Mouse (Mus musculus): ENCODE measurements around the gene Folh1.
"Not testable (repeated sequence)": the region's sequence is repeated elsewhere in the genome, so short reads cannot be mapped to it uniquely, and the experiment has no call there.

Gene Folh1

DNA sequence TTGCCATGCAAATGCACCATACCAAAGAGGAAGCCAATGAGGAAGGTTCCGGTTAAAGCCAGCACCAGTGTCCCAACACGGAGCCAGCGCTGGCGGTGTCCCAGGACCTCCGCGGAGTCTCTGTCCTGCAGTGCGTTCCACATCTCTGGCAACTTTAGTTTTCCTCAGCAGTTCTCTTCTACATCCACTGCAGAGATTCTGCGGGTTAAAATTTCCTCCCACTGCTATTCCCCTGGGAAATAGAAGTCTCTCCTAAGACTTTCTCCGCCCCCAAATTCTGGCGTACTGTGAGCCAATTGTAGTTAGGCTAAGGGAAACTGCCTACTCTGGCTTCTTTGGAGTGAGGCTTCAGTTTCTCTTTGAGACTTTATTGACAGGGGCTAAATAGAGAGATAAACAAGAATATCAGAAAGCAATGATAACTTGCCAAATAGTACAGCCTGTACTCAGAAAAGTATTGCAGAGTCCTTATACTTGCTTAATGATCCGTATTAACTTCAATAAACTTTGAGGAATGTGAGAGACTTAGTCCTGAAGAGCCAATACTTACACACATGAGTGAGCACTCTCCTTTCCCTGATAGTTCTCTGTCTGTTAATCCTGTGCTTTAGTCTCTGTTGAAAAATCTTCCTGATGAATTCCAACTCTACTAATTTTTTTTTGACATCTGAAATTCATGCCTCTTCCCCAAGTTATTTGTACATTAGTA, at the start of gene Folh1:
Folh1 (minus strand) TSS at position 327 of the 709 bp plus-strand sequence.
- peak; percentile 48 for DNase-seq

DNA sequence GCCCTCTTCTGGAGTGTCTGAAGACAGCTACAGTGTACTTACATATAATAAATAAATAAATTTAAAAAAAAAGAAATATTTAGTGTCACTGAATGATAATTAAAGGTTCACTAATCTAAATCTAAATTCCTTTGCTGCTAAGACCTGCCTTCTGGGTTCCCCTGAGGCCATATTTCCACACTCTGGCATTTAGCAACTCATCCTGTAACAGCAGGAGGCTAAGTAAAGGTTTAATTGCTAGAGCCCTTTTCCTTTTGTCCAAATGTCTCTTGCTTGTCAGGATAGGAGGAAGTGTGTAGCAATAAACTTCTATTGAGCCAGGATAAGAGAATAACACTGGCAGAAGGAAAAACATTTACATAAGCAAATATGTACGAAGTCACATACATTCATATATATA, 40.7 kb upstream of the Folh1 start:
- no peak for DNase-seq

DNA sequence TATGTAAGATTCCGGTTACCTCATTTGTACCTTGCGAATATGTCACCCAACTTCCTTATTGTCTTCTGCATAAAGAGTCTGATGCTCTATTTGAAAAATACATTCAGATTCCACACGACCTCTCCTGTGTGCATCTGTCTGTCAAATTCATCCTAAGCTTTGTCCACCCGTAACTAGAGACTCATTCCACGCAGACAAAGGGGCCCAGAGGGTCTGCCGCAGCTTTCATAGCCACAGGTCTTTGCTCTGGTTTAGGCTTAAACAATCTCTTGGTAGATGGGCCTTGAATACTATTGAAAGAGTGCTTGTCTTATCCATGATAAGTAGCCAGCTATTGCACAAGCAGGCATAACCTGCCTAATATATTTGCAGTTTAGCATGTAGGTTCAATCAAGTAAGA, 40.0 kb upstream of the Folh1 start:
- not testable (repeated sequence) for DNase-seq

DNA sequence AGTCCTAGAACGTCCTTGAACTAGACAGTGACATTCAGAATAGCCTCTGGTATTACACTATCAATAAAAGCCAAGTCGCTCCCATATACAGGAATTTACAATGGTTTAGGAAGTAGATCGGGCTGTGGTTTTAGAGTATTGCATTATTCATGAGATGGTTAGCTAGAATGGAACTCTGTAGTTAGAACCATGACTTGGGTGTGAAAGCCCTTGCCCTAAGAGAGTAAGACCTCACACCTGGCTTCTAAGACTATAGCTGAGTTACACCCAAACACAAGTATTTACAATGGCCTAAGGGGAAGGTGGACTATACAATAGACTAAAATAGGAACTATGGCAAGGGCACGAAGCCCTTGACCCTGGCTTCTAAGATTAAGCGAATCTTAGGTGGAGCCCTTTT, 39.5 kb upstream of the Folh1 start:
- DNase-seq = not testable (repeated sequence)

DNA sequence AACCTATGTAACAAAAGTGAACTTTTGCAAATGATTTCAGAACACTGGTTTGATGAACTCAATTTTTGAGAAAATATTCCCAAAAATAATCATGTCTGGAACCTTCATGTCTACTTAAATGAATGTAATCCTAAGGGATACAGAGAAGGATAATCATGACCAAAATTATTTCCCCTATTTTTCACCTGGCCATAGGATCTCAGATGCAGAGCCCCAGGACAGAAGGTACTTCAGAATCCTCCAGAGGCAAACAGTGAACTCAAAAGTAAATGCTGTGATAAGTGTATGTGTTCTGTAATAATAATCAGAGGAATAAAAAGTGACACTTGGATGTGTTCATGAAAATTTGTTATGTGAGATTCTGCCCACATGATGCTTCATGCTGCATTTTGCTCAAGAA, 19.0 kb upstream of the Folh1 start, which contains the start of gene Vmn2r77:
Vmn2r77 (plus strand) TSS at position 301 of the 400 bp plus-strand sequence.
- no peak for DNase-seq

DNA sequence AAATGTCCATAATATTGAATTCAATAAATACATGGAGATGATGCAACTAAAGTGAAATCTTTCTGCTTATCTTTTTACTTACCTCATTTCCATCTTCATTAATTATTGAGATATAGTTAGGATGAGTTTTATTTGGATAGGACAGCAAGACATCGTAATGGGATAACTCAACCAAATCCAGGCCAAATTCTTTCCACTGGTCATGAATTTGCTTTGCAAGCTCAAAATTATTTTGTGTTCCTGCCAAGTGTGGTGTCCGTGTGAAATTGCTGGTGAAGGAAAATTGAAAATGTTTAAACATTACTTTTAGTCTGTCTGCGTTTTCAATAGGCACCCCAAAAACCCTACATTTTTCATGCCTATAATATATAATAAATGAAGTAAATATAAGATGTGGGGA, 4.1 kb downstream of the Folh1 start:
- peak; percentile 20 for DNase-seq

DNA sequence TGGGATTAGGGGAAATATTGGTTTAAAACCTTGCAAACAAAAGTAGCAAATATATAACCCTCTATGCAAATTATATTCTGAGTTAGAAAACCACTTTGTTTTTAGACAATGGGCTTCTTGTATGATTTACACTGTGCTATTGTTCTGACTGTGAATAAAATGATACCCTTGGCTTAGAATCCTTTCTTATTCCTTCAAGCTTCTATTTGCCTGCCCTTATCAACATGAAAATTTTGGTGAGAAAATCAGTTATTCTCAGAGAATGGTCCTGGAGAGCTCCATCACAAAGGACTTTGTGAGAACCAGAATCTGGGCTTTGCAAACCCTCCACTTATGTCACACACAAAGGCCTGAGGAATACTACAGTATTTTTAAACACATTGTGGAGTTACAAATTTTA, 11.1 kb downstream of the Folh1 start:
- no peak for DNase-seq

DNA sequence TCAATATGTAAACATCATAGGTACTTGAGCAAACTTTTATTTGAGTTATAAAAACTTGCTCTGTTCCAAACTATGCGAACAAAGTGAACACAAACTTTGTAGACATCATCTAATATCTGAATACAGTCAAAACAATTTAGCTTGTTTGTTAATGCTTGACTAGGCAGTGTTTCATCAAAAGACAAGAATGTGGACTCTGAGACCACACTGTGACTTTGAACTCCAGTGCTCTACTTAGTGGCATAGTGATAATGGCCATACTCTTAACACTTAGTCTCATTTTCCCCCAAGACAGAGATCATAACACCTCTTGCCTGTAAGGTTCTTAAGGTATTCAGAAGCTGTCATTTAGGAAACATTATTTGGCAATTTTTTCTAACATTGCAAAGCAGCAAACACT, 15.0 kb downstream of the Folh1 start:
- peak; percentile 16 for DNase-seq

DNA sequence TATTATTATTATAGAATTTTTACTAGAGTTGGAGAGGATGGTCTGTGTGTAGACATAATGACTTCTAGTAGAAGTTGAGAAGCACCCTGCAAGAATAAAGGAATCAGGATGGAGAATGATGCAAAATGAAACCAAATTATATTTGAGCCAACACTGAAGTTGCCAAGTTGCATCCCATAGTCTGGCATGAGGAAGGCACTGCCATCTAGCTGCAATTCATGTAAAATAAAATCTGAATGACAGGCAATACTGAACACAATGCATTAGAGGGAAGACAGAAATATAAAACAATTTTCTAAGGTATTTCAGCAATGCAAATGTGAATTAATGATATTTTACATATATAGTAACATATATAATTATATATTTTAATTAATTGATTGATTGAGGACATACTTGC, 50.7 kb downstream of the Folh1 start:
- no peak for DNase-seq

DNA sequence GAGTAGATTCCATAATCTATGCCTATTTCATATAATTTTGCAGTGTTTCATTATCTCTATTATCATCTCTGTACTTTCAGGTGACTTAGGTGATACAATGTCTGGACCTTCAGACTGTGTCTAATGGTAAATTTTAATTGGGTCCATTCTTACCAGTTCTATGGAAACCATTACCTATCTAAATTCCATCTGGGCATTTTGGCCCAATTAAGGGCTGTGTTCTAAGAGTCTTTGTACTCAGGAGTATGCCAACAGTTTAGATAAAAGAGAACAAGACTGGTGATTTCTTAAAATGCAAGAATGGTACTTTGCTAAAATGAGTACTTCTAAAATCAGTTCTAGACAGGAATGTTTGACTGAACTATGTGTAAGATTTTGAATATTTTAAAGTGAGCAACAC, 87.7 kb downstream of the Folh1 start, which contains the start of gene Olfr292:
Olfr292 (plus strand) TSS at position 301 of the 400 bp plus-strand sequence.
- DNase-seq = no peak
